Mouse (Mus musculus) neutrophil, adult 59 days (primary cell): ENCODE measurements around the gene Gm17428. TPM values are rescaled to one million over a fixed set of nuclear protein-coding genes. Genes with fewer than 3 reads are reported as not detected.

ENCODE experiments used
- total RNA-seq, 2 experiments: library from RNA; stranded (reverse); gene quantifications; 1 replicate in 1 of 2; 2 replicates in 1 of 2; pipeline ENCODE4 v1.2.4; 2023

Gm17428 gene
- total RNA-seq = not detected

DNA sequence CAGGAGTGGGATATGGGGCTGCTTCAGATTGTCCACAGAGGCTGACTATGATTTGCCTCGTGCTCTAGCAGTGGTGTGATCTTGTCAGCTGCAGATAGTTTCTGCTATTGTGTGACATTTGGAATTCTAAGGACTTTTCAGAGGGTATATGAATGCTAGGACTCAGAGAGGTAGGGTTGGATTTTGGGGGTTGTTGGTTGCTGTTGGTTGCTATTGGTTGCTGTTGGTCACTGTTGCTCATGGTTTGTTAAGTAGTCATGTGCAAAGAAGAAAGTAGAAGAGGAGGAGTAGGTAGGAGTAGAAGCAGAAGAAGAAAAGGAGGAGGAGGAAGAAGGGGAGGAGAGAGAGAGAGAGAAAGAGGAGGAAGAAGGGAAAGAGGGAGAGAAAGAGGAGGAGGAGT, at the start of gene Gm17428:
TSS of gene Gm17428 (plus strand) at position 301 of the 400 bp plus-strand sequence.

GRCm38 (mm10) chr14:54932645-54933150, 44.0 kb upstream of the Gm17428 start, which contains the start of gene Il25:
Gene Il25 (plus strand): TSS chr14:54932695.

DNA sequence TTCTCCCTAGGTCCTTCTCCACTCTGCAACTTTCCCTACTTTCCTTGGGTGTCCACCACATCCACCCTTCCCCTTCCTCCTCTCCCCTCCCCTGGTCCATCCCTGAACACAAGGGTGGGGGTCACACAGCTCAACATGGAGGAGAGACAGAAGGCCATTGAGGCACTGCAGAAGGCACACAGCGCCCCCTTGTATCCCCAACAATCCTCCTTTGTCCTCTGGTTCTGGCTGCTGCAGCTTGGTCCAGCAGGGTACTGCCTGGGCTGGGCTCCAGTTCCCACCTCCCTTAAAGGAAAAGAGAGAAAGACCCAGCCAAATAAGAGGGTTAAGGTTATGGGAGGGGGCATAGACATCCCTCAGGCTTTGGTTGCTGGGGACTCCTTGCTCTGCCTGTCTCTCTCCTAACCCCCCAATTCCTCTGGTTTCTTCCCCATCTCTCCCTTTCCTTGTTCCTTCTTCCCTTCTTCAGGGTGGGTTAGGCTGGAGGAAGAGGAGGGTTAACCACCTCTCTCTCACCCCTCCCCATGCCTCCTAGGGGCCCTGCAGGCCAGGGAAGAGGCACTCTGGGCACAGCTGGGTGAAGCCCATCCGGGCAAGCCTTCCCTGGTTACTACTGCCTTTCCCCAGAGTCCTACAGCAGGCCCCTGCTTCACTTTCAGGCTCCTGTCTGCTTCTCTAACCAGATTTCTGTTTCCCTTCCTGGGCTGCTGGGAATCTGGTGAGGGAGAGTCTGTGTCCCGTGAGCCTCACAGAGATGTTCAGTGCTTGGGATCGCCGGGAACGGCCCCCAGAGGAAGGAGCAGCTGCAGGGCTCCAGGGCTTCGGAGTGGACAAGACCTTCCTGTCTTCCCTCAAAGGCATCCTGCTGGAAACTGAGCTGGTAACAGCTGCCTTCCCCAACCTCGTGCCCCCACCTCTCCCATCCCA, 40.6 kb upstream of the Gm17428 start, which contains the start of gene Cmtm5:
TSS of gene Cmtm5 (plus strand) at position 358 of the 927 bp plus-strand sequence.

GRCm38 (mm10) chr14:54966320-54966977, 10.3 kb upstream of the Gm17428 start, which contains the start of gene Myh6:
Gene Myh6 (minus strand): TSS chr14:54966927.

GRCm38 (mm10) chr14:54994136-54994868, 17.6 kb downstream of the Gm17428 start, which contains the start of gene Myh7:
Gene Myh7 (minus strand): TSS chr14:54994626.

GRCm38 (mm10) chr14:55014991-55015766, 38.4 kb downstream of the Gm17428 start, which contains the start of gene Ngdn:
Gene Ngdn (plus strand): TSS chr14:55015454.

Other genes starting within 250 kb of the Gm17428 start
- gene Slc7a8, start 195.0 kb upstream of the Gm17428 start, total RNA-seq = 1 to 10 TPM; 5.3 to 5.6 TPM
- gene Rnf212b, start 162.8 kb upstream of the Gm17428 start, total RNA-seq = not detected
- gene Homez, start 106.0 kb upstream of the Gm17428 start, total RNA-seq = 10 to 100 TPM; 12.0 to 12.3 TPM
- gene Ppp1r3e, start 99.4 kb upstream of the Gm17428 start, total RNA-seq = 1 to 10 TPM; 2.4 to 2.5 TPM
- 10 to 100 TPM in 1 of 2 experiments, 1 to 10 TPM in 1; 8.3 to 13.1 TPM for gene Bcl2l2, start 93.6 kb upstream of the Gm17428 start, total RNA-seq
- 1 to 10 TPM in 1 of 2 experiments, not detected in 1; 3.2 TPM for gene Gm20521, start 93.5 kb upstream of the Gm17428 start, total RNA-seq
- 100 to 1,000 TPM; 141 to 157 TPM for gene Pabpn1, start 84.4 kb upstream of the Gm17428 start, total RNA-seq
- under 1 TPM; 0.27 to 0.49 TPM for gene Slc22a17, start 63.8 kb upstream of the Gm17428 start, total RNA-seq
- not detected for gene Efs, start 50.8 kb upstream of the Gm17428 start, total RNA-seq
- not detected for gene Il25, start 44.2 kb upstream of the Gm17428 start, total RNA-seq
- not detected for gene Cmtm5, start 40.7 kb upstream of the Gm17428 start, total RNA-seq
- not detected for gene Myh6, start 10.0 kb upstream of the Gm17428 start, total RNA-seq
- under 1 TPM in 1 of 2 experiments, not detected in 1; 0.09 TPM for gene Myh7, start 17.7 kb downstream of the Gm17428 start, total RNA-seq
- gene Ngdn, start 38.5 kb downstream of the Gm17428 start, total RNA-seq = 10 to 100 TPM; 39.0 to 42.8 TPM
- 1 to 10 TPM; 1.4 to 1.9 TPM for gene Zfhx2, start 115.4 kb downstream of the Gm17428 start, total RNA-seq
- gene Thtpa, start 117.9 kb downstream of the Gm17428 start, total RNA-seq = 1 to 10 TPM; 2.7 to 3.1 TPM
- 10 to 100 TPM; 42.3 to 46.1 TPM for gene Ap1g2, start 129.7 kb downstream of the Gm17428 start, total RNA-seq
- gene Jph4, start 140.0 kb downstream of the Gm17428 start, total RNA-seq = not detected
- not detected for gene Dhrs2, start 245.1 kb downstream of the Gm17428 start, total RNA-seq